ENCODE assay signal across 29 mouse cellular contexts in genomic region chr5:96536527-96536926, GRCm38 (mm10).
DNase-seq lines count a peak whose midpoint lies in the region; ATAC-seq and TF ChIP-seq lines count a peak whose summit lies in the region.
"Had no signal": no experiment of that assay in that cellular context is flagged by ENCODE, and none has a peak within 500 bp of the region (broad histone marks: within the 10 kb centered on the region; RNA-seq: fewer than 3 reads in every experiment).

No protein-coding gene starts in this region.

- DNase-seq in heart, adult 11 months = peak; percentile 45
- no peak for DNase-seq in heart, postnatal 25 days (ENCODE audit: low spot score)
- no peak for DNase-seq in liver, embryonic 13.5 days
- no peak for DNase-seq in liver, embryonic 11.5 days (ENCODE audit: low spot score)
- no peak for DNase-seq in liver, postnatal 0 days
- DNase-seq in lung, postnatal 36 days = no peak
- DNase-seq: adrenal gland, adult 8-10 months; adrenal gland, postnatal 14 days; adrenal gland, postnatal 36 days; B cell, adult 2 months; cerebellum, adult 11 months; cerebellum, adult 18-20 months; cerebellum, adult 8-10 months; cerebellum, adult 9-11 months; cerebellum, postnatal 14 days; cerebellum, postnatal 36 days; embryo, embryonic 11 days had no signal

- TF ChIP-seq EP300 in liver, postnatal 0 days (IDR thresholded peaks at IDR 0.05; ENCODE audit: low read depth) = no peak

- no peak overlapping the region for H3K27ac ChIP-seq in liver, embryonic 13.5 days
- H3K27ac ChIP-seq in liver, embryonic 11.5 days (ENCODE audit: low read depth, low read length) = no peak overlapping the region
- no peak overlapping the region for H3K27ac ChIP-seq in liver, embryonic 15.5 days (replicated peaks)
- H3K27ac ChIP-seq in liver, postnatal 0 days (ENCODE audit: low read depth) = 0 out of 2 replicates have a peak overlapping the region, but pooled peaks have one; percentile 11
- H3K27ac ChIP-seq: embryonic facial prominence, embryonic 13.5 days; embryonic facial prominence, embryonic 15.5 days; forebrain, embryonic 10.5 days; forebrain, embryonic 12.5 days had no signal

- intact Hi-C loops in heart, postnatal 25 days (cut with DNase I) = no loop called here

- ATAC-seq in liver, embryonic 13.5 days (ENCODE audit: low read depth) = no peak
- ATAC-seq in liver, embryonic 11.5 days (replicated peaks; ENCODE audit: low FRiP score) = no peak
- no peak for ATAC-seq in liver, embryonic 15.5 days (ENCODE audit: insufficient read depth)
- peak; percentile 45; the same call in 1 of the 2 replicates for ATAC-seq in liver, postnatal 0 days
- ATAC-seq: activated CD4-positive, CD25-positive, alpha-beta regulatory T cell, adult 4 months; CD4-positive, CD25-positive, alpha-beta regulatory T cell, adult 4 months; forebrain, embryonic 14.5 days; Patski had no signal

- no peak for TF ChIP-seq CTCF in liver, postnatal 0 days (IDR thresholded peaks at IDR 0.05; ENCODE audit: low read depth)

- H3K36me3 ChIP-seq in liver, embryonic 13.5 days = no peaks in the 10 kb centered on the region
- no peaks in the 10 kb centered on the region for H3K36me3 ChIP-seq in liver, embryonic 11.5 days (ENCODE audit: control insufficient read depth, insufficient read depth, low read length)
- no peaks in the 10 kb centered on the region for H3K36me3 ChIP-seq in liver, embryonic 15.5 days (replicated peaks)
- no peaks in the 10 kb centered on the region for H3K36me3 ChIP-seq in liver, postnatal 0 days (replicated peaks; ENCODE audit: insufficient read depth, low read length)
- H3K36me3 ChIP-seq: embryonic facial prominence, embryonic 13.5 days; embryonic facial prominence, embryonic 15.5 days; forebrain, embryonic 10.5 days; forebrain, embryonic 12.5 days; G1E had no signal

- H3K4me3 ChIP-seq in liver, embryonic 13.5 days (replicated peaks) = no peak overlapping the region
- H3K4me3 ChIP-seq in liver, embryonic 11.5 days (ENCODE audit: low read depth, low read length) = no peak overlapping the region
- H3K4me3 ChIP-seq in liver, embryonic 15.5 days (replicated peaks) = no peak overlapping the region
- H3K4me3 ChIP-seq in liver, postnatal 0 days (ENCODE audit: low read depth, low read length) = peak overlapping the region; percentile 22; the same call in 1 of the 2 replicates
- H3K4me3 ChIP-seq: embryonic facial prominence, embryonic 13.5 days; embryonic facial prominence, embryonic 15.5 days; erythroblast, embryonic 14.5 days; forebrain, embryonic 10.5 days; forebrain, embryonic 12.5 days had no signal

- no peaks in the 10 kb centered on the region for H3K9me3 ChIP-seq in liver, embryonic 13.5 days (replicated peaks)
- no peaks in the 10 kb centered on the region for H3K9me3 ChIP-seq in liver, embryonic 11.5 days (ENCODE audit: control insufficient read depth, low read length)
- H3K9me3 ChIP-seq in liver, embryonic 15.5 days (replicated peaks) = no peaks in the 10 kb centered on the region
- no peaks in the 10 kb centered on the region for H3K9me3 ChIP-seq in liver, postnatal 0 days (ENCODE audit: low read length)
- H3K9me3 ChIP-seq: embryonic facial prominence, embryonic 13.5 days; embryonic facial prominence, embryonic 15.5 days; forebrain, embryonic 10.5 days; forebrain, embryonic 12.5 days; G1E had no signal

- WGBS in liver, embryonic 13.5 days (ENCODE audit: insufficient replicate concordance) = 63% methylated on average over 3 of the region's 3 CpGs
- 83% methylated on average over 3 of the region's 3 CpGs for WGBS in liver, embryonic 11.5 days
- WGBS in liver, embryonic 15.5 days (ENCODE audit: insufficient replicate concordance) = 44% methylated on average over 3 of the region's 3 CpGs
- WGBS in liver, postnatal 0 days (ENCODE audit: insufficient replicate concordance) = 48% methylated on average over 3 of the region's 3 CpGs

- 0 out of 2 replicates have a peak overlapping the region, but pooled peaks have one; percentile 9 for H3K4me2 ChIP-seq in liver, embryonic 13.5 days
- no peak overlapping the region for H3K4me2 ChIP-seq in liver, embryonic 11.5 days
- peak overlapping the region; percentile 32 for H3K4me2 ChIP-seq in liver, embryonic 15.5 days
- H3K4me2 ChIP-seq in liver, postnatal 0 days (ENCODE audit: low read depth, low read length) = peak overlapping the region; percentile 63
- H3K4me2 ChIP-seq: embryonic facial prominence, embryonic 13.5 days; embryonic facial prominence, embryonic 15.5 days; forebrain, embryonic 12.5 days had no signal

- H3K9ac ChIP-seq in liver, embryonic 13.5 days = no peak overlapping the region
- H3K9ac ChIP-seq in liver, embryonic 11.5 days (ENCODE audit: low read depth, low read length) = no peak overlapping the region
- H3K9ac ChIP-seq in liver, embryonic 15.5 days = no peak overlapping the region
- no peak overlapping the region for H3K9ac ChIP-seq in liver, postnatal 0 days (replicated peaks)
- H3K9ac ChIP-seq: embryonic facial prominence, embryonic 13.5 days; embryonic facial prominence, embryonic 15.5 days; forebrain, embryonic 12.5 days had no signal

- no peaks in the 10 kb centered on the region for H3K27me3 ChIP-seq in liver, embryonic 13.5 days
- H3K27me3 ChIP-seq in liver, embryonic 11.5 days (replicated peaks; ENCODE audit: control insufficient read depth, insufficient read depth, low read length) = no peaks in the 10 kb centered on the region
- H3K27me3 ChIP-seq in liver, embryonic 15.5 days = no peaks in the 10 kb centered on the region
- no peaks in the 10 kb centered on the region for H3K27me3 ChIP-seq in liver, postnatal 0 days (ENCODE audit: insufficient read depth, low read length)
- H3K27me3 ChIP-seq: CH12.LX; embryonic facial prominence, embryonic 13.5 days; embryonic facial prominence, embryonic 15.5 days; forebrain, embryonic 12.5 days; Patski had no signal

- H3K4me1 ChIP-seq in liver, embryonic 13.5 days (replicated peaks) = 0 out of 2 replicates have a peak, but pooled peaks cover 6% of the 10 kb centered on the region
- H3K4me1 ChIP-seq in liver, embryonic 11.5 days (replicated peaks; ENCODE audit: control insufficient read depth, insufficient read depth, low read length) = no peaks in the 10 kb centered on the region
- no peaks in the 10 kb centered on the region for H3K4me1 ChIP-seq in liver, embryonic 15.5 days (replicated peaks)
- peaks cover 12% of the 10 kb centered on the region; the same call in 1 of the 2 replicates for H3K4me1 ChIP-seq in liver, postnatal 0 days (ENCODE audit: insufficient read depth)
- H3K4me1 ChIP-seq: embryonic facial prominence, embryonic 13.5 days; embryonic facial prominence, embryonic 15.5 days; forebrain, embryonic 10.5 days; forebrain, embryonic 12.5 days had no signal
